Mouse (Mus musculus): ENCODE data around the gene Sstr3. TPM values are rescaled to one million over a fixed set of nuclear protein-coding genes. Genes with fewer than 3 reads are reported as not detected.

Gene Sstr3
- not detected in 2 replicates for polyA plus RNA-seq (2015; fragmentation: Nextera tagmentation; extraction: Ambion mirVana)

GRCm38 (mm10) chr15:78544561-78545001, at the start of gene Sstr3:
Gene Sstr3, minus strand, starts transcription at chr15:78544685.
- no peak for TF ChIP-seq CTCF (IDR thresholded peaks at IDR 0.05; ENCODE audit: low read depth)
- TF ChIP-seq EP300 (IDR thresholded peaks at IDR 0.05; ENCODE audit: low read depth): no peak
- no peak within 1 kb of the TSS for H3K4me3 ChIP-seq (ENCODE audit: low read depth, low read length)
- ATAC-seq (no peak), DNase-seq (no peak)
- no peaks in the 10 kb centered on the region for H3K9me3 ChIP-seq (ENCODE audit: low read length)
- no peak within 1 kb of the TSS for H3K4me2 ChIP-seq (ENCODE audit: low read depth, low read length)
- WGBS (ENCODE audit: insufficient replicate concordance): 13% methylated on average over 14 of the region's 14 CpGs
- no peak within 1 kb of the TSS for H3K9ac ChIP-seq (replicated peaks)
- 0 out of 2 replicates have a peak, but pooled peaks cover 9% of the 10 kb centered on the region for H3K4me1 ChIP-seq (ENCODE audit: insufficient read depth)
- H3K36me3 ChIP-seq (replicated peaks; ENCODE audit: insufficient read depth, low read length): no peaks in the 10 kb centered on the region
- H3K27me3 ChIP-seq (ENCODE audit: insufficient read depth, low read length): 0 out of 2 replicates have a peak, but pooled peaks cover 4% of the 10 kb centered on the region
- H3K27ac ChIP-seq (ENCODE audit: low read depth): no peak within 1 kb of the TSS

GRCm38 (mm10) chr15:78593896-78594425, 49.5 kb upstream of the Sstr3 start:
- 76% methylated on average over 7 of the region's 7 CpGs for WGBS (ENCODE audit: insufficient replicate concordance)
- H3K27ac ChIP-seq (ENCODE audit: low read depth): no peak overlapping the region

GRCm38 (mm10) chr15:78592452-78592968, 48.0 kb upstream of the Sstr3 start:
- no peak overlapping the region for H3K4me3 ChIP-seq (ENCODE audit: low read depth, low read length)
- no peak for TF ChIP-seq CTCF (IDR thresholded peaks at IDR 0.05; ENCODE audit: low read depth)
- TF ChIP-seq EP300 (IDR thresholded peaks at IDR 0.05; ENCODE audit: low read depth): no peak
- no peaks in the 10 kb centered on the region for H3K9me3 ChIP-seq (ENCODE audit: low read length)
- ATAC-seq: no peak
- no peak for DNase-seq
- H3K4me2 ChIP-seq (ENCODE audit: low read depth, low read length): no peak overlapping the region
- no peak overlapping the region for H3K9ac ChIP-seq (replicated peaks)
- H3K27me3 ChIP-seq (ENCODE audit: insufficient read depth, low read length): no peaks in the 10 kb centered on the region
- H3K4me1 ChIP-seq (ENCODE audit: insufficient read depth): peaks cover 3% of the 10 kb centered on the region; the same call in 1 of the 2 replicates
- H3K27ac ChIP-seq (ENCODE audit: low read depth): no peak overlapping the region
- no peaks in the 10 kb centered on the region for H3K36me3 ChIP-seq (replicated peaks; ENCODE audit: insufficient read depth, low read length)
- WGBS (ENCODE audit: insufficient replicate concordance): 76% methylated on average over 14 of the region's 14 CpGs

More at GRCm38 (mm10) chr15:78593896-78594425, 49.5 kb upstream of the Sstr3 start:
- no peaks in the 10 kb centered on the region for H3K9me3 ChIP-seq (ENCODE audit: low read length)
- DNase-seq: no peak
- H3K4me3 ChIP-seq (ENCODE audit: low read depth, low read length): no peak overlapping the region
- no peak for ATAC-seq
- no peak overlapping the region for H3K4me2 ChIP-seq (ENCODE audit: low read depth, low read length)
- H3K36me3 ChIP-seq (replicated peaks; ENCODE audit: insufficient read depth, low read length): no peaks in the 10 kb centered on the region
- H3K27me3 ChIP-seq (ENCODE audit: insufficient read depth, low read length): no peaks in the 10 kb centered on the region
- H3K4me1 ChIP-seq (ENCODE audit: insufficient read depth): peaks cover 5% of the 10 kb centered on the region; the same call in 1 of the 2 replicates
- no peak overlapping the region for H3K9ac ChIP-seq (replicated peaks)
- TF ChIP-seq EP300 (IDR thresholded peaks at IDR 0.05; ENCODE audit: low read depth) (no peak), CTCF (IDR thresholded peaks at IDR 0.05; ENCODE audit: low read depth) (no peak)

- H3K27me3 ChIP-seq (ENCODE audit: insufficient read depth, low read length): no peaks in the 10 kb centered on the region
- no peak overlapping the region for H3K27ac ChIP-seq (ENCODE audit: low read depth)
- ATAC-seq (no peak), DNase-seq (peak; percentile 51)
- peaks cover 3% of the 10 kb centered on the region; the same call in 1 of the 2 replicates for H3K4me1 ChIP-seq (ENCODE audit: insufficient read depth)
- TF ChIP-seq EP300 (IDR thresholded peaks at IDR 0.05; ENCODE audit: low read depth): no peak
- no peak for TF ChIP-seq CTCF (IDR thresholded peaks at IDR 0.05; ENCODE audit: low read depth)
- no peaks in the 10 kb centered on the region for H3K36me3 ChIP-seq (replicated peaks; ENCODE audit: insufficient read depth, low read length)
- H3K4me2 ChIP-seq (ENCODE audit: low read depth, low read length): no peak overlapping the region
- H3K9ac ChIP-seq (replicated peaks): no peak overlapping the region
- no peak overlapping the region for H3K4me3 ChIP-seq (ENCODE audit: low read depth, low read length)
- 51% methylated on average over 15 of the region's 15 CpGs for WGBS (ENCODE audit: insufficient replicate concordance)
- no peaks in the 10 kb centered on the region for H3K9me3 ChIP-seq (ENCODE audit: low read length)
Observed at GRCm38 (mm10) chr15:78591680-78592451, 47.4 kb upstream of the Sstr3 start.

GRCm38 (mm10) chr15:78590785-78591184, 46.3 kb upstream of the Sstr3 start:
- no peaks in the 10 kb centered on the region for H3K36me3 ChIP-seq (replicated peaks; ENCODE audit: insufficient read depth, low read length)
- no peak for DNase-seq
- TF ChIP-seq EP300 (IDR thresholded peaks at IDR 0.05; ENCODE audit: low read depth) (no peak), CTCF (IDR thresholded peaks at IDR 0.05; ENCODE audit: low read depth) (peak; percentile 41)
- no peak overlapping the region for H3K9ac ChIP-seq (replicated peaks)
- 70% methylated on average over 6 of the region's 6 CpGs for WGBS (ENCODE audit: insufficient replicate concordance)
- H3K9me3 ChIP-seq (ENCODE audit: low read length): no peaks in the 10 kb centered on the region
- peaks cover 3% of the 10 kb centered on the region; the same call in 1 of the 2 replicates for H3K4me1 ChIP-seq (ENCODE audit: insufficient read depth)
- H3K27me3 ChIP-seq (ENCODE audit: insufficient read depth, low read length): no peaks in the 10 kb centered on the region
- H3K27ac ChIP-seq (ENCODE audit: low read depth): no peak overlapping the region
- H3K4me2 ChIP-seq (ENCODE audit: low read depth, low read length): no peak overlapping the region
- ATAC-seq: no peak
- H3K4me3 ChIP-seq (ENCODE audit: low read depth, low read length): no peak overlapping the region

- no peak for TF ChIP-seq CTCF (IDR thresholded peaks at IDR 0.05; ENCODE audit: low read depth)
- TF ChIP-seq EP300 (IDR thresholded peaks at IDR 0.05; ENCODE audit: low read depth): no peak
- WGBS (ENCODE audit: insufficient replicate concordance): 58% methylated on average over 6 of the region's 6 CpGs
- H3K36me3 ChIP-seq (replicated peaks; ENCODE audit: insufficient read depth, low read length): no peaks in the 10 kb centered on the region
- no peak overlapping the region for H3K4me2 ChIP-seq (ENCODE audit: low read depth, low read length)
- DNase-seq: no peak
- peak overlapping the region; percentile 41; the same call in 1 of the 2 replicates for H3K27ac ChIP-seq (ENCODE audit: low read depth)
- peaks cover 3% of the 10 kb centered on the region; the same call in 1 of the 2 replicates for H3K4me1 ChIP-seq (ENCODE audit: insufficient read depth)
- H3K27me3 ChIP-seq (ENCODE audit: insufficient read depth, low read length): no peaks in the 10 kb centered on the region
- no peak for ATAC-seq
- no peaks in the 10 kb centered on the region for H3K9me3 ChIP-seq (ENCODE audit: low read length)
- H3K9ac ChIP-seq (replicated peaks): no peak overlapping the region
- no peak overlapping the region for H3K4me3 ChIP-seq (ENCODE audit: low read depth, low read length)
Observed at GRCm38 (mm10) chr15:78589936-78590335, 45.5 kb upstream of the Sstr3 start.

Data from liver, postnatal 0 days (tissue).